Mouse (Mus musculus) ES-E14 (cell line): ENCODE measurements around the gene Spint3. TPM values are rescaled to one million over a fixed set of nuclear protein-coding genes. Genes with fewer than 3 reads are reported as not detected.

Source experiments
- DNase-seq: peaks from one replicate; pipeline ENCODE4 v3.0.0-alpha.2; 2013; ENCODE audit warnings: low read depth, low spot score
- H3K27ac ChIP-seq: 2 replicates; pipeline ENCODE4 v1.5.1; 2012; ENCODE audit warnings: low read depth, mild to moderate bottlenecking, low read length, moderate library complexity, mixed read lengths; ENCODE audit not compliant: poor library complexity, insufficient read depth, severe bottlenecking
- H3K36me3 ChIP-seq: 2 replicates; pipeline ENCODE4 v1.6.1; 2012; ENCODE audit warnings: mild to moderate bottlenecking, low read length, moderate library complexity, mixed read lengths; ENCODE audit not compliant: control insufficient read depth, poor library complexity, insufficient read depth, severe bottlenecking
- H3K4me1 ChIP-seq, 2 experiments: fragments of 150-350 bp in 1 of 2; sonication (generic) in 1 of 2; 2 replicates each; pipeline ENCODE4 v1.6.1; 2012; ENCODE audit warnings: low read length in 2 of 2, mild to moderate bottlenecking in 1 of 2, mixed read lengths in 1 of 2; ENCODE audit not compliant: control insufficient read depth in 2 of 2, insufficient read depth in 2 of 2, poor library complexity in 1 of 2
- H3K4me3 ChIP-seq, 2 experiments: fragments of 150-350 bp in 1 of 2; sonication (generic) in 1 of 2; 2 replicates each; pipeline ENCODE4 v1.5.1; 2012; ENCODE audit warnings: low read length in 2 of 2, low read depth in 1 of 2, mild to moderate bottlenecking in 1 of 2, mixed read lengths in 1 of 2; ENCODE audit not compliant: insufficient read depth in 1 of 2, poor library complexity in 1 of 2, severe bottlenecking in 1 of 2
- H3K9ac ChIP-seq: 2 replicates; pipeline ENCODE4 v1.6.1; 2012; ENCODE audit warnings: low read depth, mild to moderate bottlenecking, low read length, mixed read lengths; ENCODE audit not compliant: poor library complexity, insufficient read depth, severe bottlenecking
- H3K9me3 ChIP-seq: fragments of 150-350 bp; sonication (generic); 2 replicates; pipeline ENCODE4 v1.6.1; 2012; ENCODE audit warnings: low read depth, mild to moderate bottlenecking, low read length; ENCODE audit not compliant: control insufficient read depth, insufficient read depth
- CHD2 ChIP-seq: IDR thresholded peaks from 2 replicates; pipeline ENCODE4 v1.6.1; 2014; ENCODE audit warnings: mild to moderate bottlenecking, low read depth, low read length, inconsistent platforms
- HCFC1 ChIP-seq: IDR thresholded peaks from 2 replicates; pipeline ENCODE4 v1.6.1; 2012; ENCODE audit warnings: low read length, inconsistent platforms, borderline replicate concordance; ENCODE audit not compliant: insufficient read depth
- MAFK ChIP-seq: IDR thresholded peaks from 2 replicates; pipeline ENCODE4 v1.6.1; 2014; ENCODE audit warnings: mild to moderate bottlenecking, low read depth, low read length, inconsistent platforms; ENCODE audit not compliant: insufficient read depth
- ZC3H11A ChIP-seq: IDR thresholded peaks from 2 replicates; pipeline ENCODE4 v1.6.1; 2012; ENCODE audit warnings: low read depth, mild to moderate bottlenecking, inconsistent platforms, low read length, borderline replicate concordance
- ZNF384 ChIP-seq: IDR thresholded peaks from 2 replicates; pipeline ENCODE4 v1.6.1; 2012; ENCODE audit warnings: low read depth, low read length, inconsistent platforms
- in situ Hi-C, 2 experiments: fragments of 600-800 bp; cut with MboI; formaldehyde crosslinking; loops; one replicate each; pipeline ENCODE4 v1.15.1; 2025; ENCODE audit warnings: low sequenced_read_pairs in 2 of 2, inconsistent platforms in 1 of 2; ENCODE audit not compliant: unreplicated experiment in 2 of 2
- total RNA-seq: library from RNA; depleted of rRNA; stranded (reverse); fragments of 300-350 nt; gene quantifications from 2 replicates; pipeline ENCODE4 v1.2.3, GENCODE M21; 2012; rRNA removed

Gene Spint3
- total RNA-seq, 1 experiment: not detected

DNA sequence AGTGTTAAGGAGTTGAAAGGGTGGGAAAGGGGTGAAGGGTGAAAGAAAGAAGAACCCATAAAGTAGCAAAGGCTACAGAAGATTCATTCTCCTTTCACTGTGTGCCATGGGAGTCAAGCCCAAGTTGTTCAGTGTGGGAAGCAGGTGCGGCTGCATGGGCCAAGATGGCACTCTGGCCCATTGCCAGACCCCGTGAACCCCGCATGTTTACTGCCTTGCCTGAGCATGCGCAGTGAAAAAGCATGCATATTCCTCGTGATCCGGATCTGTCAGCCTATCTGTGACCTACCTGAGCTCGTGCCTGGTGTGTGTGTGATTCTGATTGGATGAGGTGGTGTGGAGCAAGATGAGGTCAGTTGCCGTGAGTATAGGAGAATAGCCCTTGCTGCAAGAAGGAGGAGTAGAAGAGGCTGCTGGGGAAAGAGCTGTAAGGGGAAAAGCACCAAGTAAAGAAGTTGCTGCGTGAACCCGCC lies 49.9 kb downstream of the Spint3 start:
- TF ChIP-seq HCFC1 (no peak), ZC3H11A (no peak), CHD2 (no peak), ZNF384 (no peak), MAFK (no peak)
- in situ Hi-C loops: no loop called here
- no peak for DNase-seq
- Histone ChIP-seq H3K36me3 (no peaks in the 10 kb centered on the region), H3K9ac (no peak overlapping the region), H3K9me3 (no peaks in the 10 kb centered on the region), H3K27ac (no peak overlapping the region), H3K4me3 (no peak overlapping the region), H3K4me1 (peaks cover 0 to 4% of the 10 kb centered on the region in 2 experiments; a peak in 2 of 4 replicates)

DNA sequence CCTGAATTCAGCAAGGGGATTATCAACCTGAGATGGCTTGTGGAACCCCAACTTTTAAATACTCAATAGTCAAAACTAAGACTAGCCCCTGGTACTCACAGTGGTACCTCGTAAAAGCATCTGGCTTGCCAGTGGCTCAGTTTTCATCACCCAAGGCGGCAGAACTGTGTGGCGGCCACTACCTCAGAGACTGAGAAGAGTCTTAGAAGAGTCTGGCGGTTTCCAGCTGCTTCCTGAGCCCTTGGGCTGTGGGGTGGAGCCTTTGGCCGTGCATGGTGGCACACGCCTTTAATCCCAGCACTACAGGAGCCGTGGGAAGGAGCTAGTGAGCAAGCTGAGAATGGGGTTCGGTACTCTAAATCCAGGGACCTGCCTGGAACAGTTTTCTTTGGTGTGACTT lies 51.0 kb downstream of the Spint3 start:
- in situ Hi-C loops: no loop called here

DNA sequence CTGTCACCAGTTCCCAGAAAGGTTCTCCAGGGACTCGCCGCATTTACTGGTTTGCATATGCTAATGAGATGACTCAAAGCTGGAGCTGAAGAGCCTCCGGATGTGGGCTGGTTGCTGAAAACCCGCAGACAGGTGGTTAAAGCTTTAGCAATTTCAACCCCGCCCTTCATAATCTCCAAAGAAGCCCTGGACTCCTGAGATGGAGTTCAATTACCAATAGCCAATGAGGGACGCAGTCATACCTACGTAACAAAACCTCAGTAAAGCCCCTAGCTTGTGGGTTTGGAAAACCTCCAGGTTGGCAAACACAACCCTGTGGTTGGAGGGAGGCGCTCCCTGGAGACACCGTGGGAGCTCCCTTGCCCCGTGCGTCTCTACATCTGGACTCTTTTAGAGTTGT lies 51.4 kb downstream of the Spint3 start:
- DNase-seq: peak; percentile 52
- TF ChIP-seq MAFK: no peak
- TF ChIP-seq HCFC1: no peak
- no peak for TF ChIP-seq CHD2
- no peak for TF ChIP-seq ZNF384
- TF ChIP-seq ZC3H11A: no peak
- no peak overlapping the region for H3K9ac ChIP-seq
- peaks cover 0 to 4% of the 10 kb centered on the region in 2 experiments; a peak in 2 of 4 replicates for H3K4me1 ChIP-seq
- H3K36me3 ChIP-seq: no peaks in the 10 kb centered on the region
- peak overlapping the region in 1 of 2 experiments; percentile 61; a peak in 2 of 4 replicates for H3K4me3 ChIP-seq
- in situ Hi-C loops: no loop called here
- H3K9me3 ChIP-seq: no peaks in the 10 kb centered on the region
- H3K27ac ChIP-seq: peak overlapping the region; percentile 72; the same call in 1 of the 2 replicates

More for the DNA sequence above, 51.0 kb downstream of the Spint3 start:
- Histone ChIP-seq H3K36me3 (no peaks in the 10 kb centered on the region), H3K9ac (no peak overlapping the region), H3K4me1 (peaks cover 0 to 4% of the 10 kb centered on the region in 2 experiments; a peak in 2 of 4 replicates), H3K4me3 (peak overlapping the region in 1 of 2 experiments; percentile 61; a peak in 2 of 4 replicates), H3K9me3 (no peaks in the 10 kb centered on the region), H3K27ac (0 out of 2 replicates have a peak overlapping the region, but pooled peaks have one; percentile 72)
- no peak for TF ChIP-seq HCFC1
- TF ChIP-seq ZC3H11A: no peak
- TF ChIP-seq CHD2: no peak
- no peak for TF ChIP-seq MAFK
- no peak for TF ChIP-seq ZNF384
- no peak for DNase-seq

DNA sequence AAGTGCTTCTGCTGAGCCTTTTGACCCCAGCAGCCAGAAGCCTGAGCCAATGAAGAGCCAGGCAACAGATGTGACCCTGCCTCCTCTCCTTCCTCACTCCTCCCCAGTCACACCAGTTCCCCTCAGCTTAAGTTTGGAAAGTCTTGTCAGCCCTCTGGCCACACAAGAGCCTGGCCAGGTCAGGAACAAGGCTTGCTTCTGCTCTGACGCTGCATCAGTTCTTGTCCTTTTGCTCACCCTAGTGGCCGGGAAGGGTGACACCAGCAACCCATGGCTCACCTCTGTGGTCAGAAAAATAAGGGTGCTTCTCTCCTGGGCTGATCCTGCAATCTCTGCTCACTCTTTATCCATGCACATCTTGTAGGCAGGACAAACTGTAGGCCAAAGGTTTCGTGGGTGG lies 52.5 kb downstream of the Spint3 start:
- no peak for DNase-seq
- H3K4me1 ChIP-seq: peaks cover 0 to 4% of the 10 kb centered on the region in 2 experiments; a peak in 2 of 4 replicates
- H3K4me3 ChIP-seq: no peak overlapping the region
- in situ Hi-C loops: no loop called here
- TF ChIP-seq MAFK (no peak), ZC3H11A (no peak), HCFC1 (no peak), ZNF384 (no peak)
- H3K9ac ChIP-seq: no peak overlapping the region
- H3K36me3 ChIP-seq: no peaks in the 10 kb centered on the region
- no peaks in the 10 kb centered on the region for H3K9me3 ChIP-seq
- no peak overlapping the region for H3K27ac ChIP-seq

Other genes starting within 250 kb of the Spint3 start
- gene Svs5, start 240.7 kb downstream of the Spint3 start, total RNA-seq: not detected in 2 replicates
- gene Slpi, start 184.4 kb downstream of the Spint3 start, total RNA-seq: not detected in 2 replicates
- gene Rbpjl, start 170.3 kb downstream of the Spint3 start, total RNA-seq: 0.04 TPM in 1 of 2 replicates, not detected in the other
- gene Matn4, start 168.3 kb downstream of the Spint3 start, total RNA-seq: 1.7 and 2.3 TPM in 2 replicates
- 102 and 172 TPM in 2 replicates for gene Sdc4, start 129.6 kb downstream of the Spint3 start, total RNA-seq
- 47.6 and 51.1 TPM in 2 replicates for gene Sys1, start 116.5 kb downstream of the Spint3 start, total RNA-seq
- 2.1 TPM in 1 of 2 replicates, not detected in the other for gene Gm20458, start 112.5 kb downstream of the Spint3 start, total RNA-seq
- gene Trp53tg5, start 99.7 kb downstream of the Spint3 start, total RNA-seq: 0.22 and 0.26 TPM in 2 replicates
- gene Dbndd2, start 87.4 kb downstream of the Spint3 start, total RNA-seq: 2.9 and 4.2 TPM in 2 replicates
- gene Pigt, start 75.9 kb downstream of the Spint3 start, total RNA-seq: 57.2 and 97.3 TPM in 2 replicates
- 41.5 and 58.4 TPM in 2 replicates for gene Wfdc2, start 11.0 kb downstream of the Spint3 start, total RNA-seq
- gene Wfdc6a, start 12.0 kb upstream of the Spint3 start, total RNA-seq: not detected in 2 replicates
- not detected in 2 replicates for gene Eppin, start 20.1 kb upstream of the Spint3 start, total RNA-seq
- gene Wfdc6b, start 40.1 kb upstream of the Spint3 start, total RNA-seq: not detected in 2 replicates
- not detected in 2 replicates for gene Wfdc8, start 40.2 kb upstream of the Spint3 start, total RNA-seq
- gene Wfdc16, start 65.3 kb upstream of the Spint3 start, total RNA-seq: not detected in 2 replicates
- 0.98 and 3.1 TPM in 2 replicates for gene Wfdc10, start 82.6 kb upstream of the Spint3 start, total RNA-seq
- gene Wfdc9, start 83.1 kb upstream of the Spint3 start, total RNA-seq: not detected in 2 replicates
- gene Wfdc11, start 100.6 kb upstream of the Spint3 start, total RNA-seq: not detected in 2 replicates
- not detected in 2 replicates for gene Wfdc13, start 111.6 kb upstream of the Spint3 start, total RNA-seq
- not detected in 2 replicates for gene Spint4, start 125.0 kb upstream of the Spint3 start, total RNA-seq
- gene Spint5, start 141.8 kb upstream of the Spint3 start, total RNA-seq: 1.6 and 6.6 TPM in 2 replicates
- gene Wfdc3, start 172.5 kb upstream of the Spint3 start, total RNA-seq: 0.18 and 0.58 TPM in 2 replicates
- gene Dnttip1, start 172.5 kb upstream of the Spint3 start, total RNA-seq: 13.3 and 15.1 TPM in 2 replicates
- gene Ube2c, start 196.4 kb upstream of the Spint3 start, total RNA-seq: 117 and 159 TPM in 2 replicates
- 1.5 and 1.7 TPM in 2 replicates for gene Tnnc2, start 206.5 kb upstream of the Spint3 start, total RNA-seq
- gene Snx21, start 212.4 kb upstream of the Spint3 start, total RNA-seq: 5.5 and 7.0 TPM in 2 replicates
- gene Acot8, start 231.4 kb upstream of the Spint3 start, total RNA-seq: 46.4 and 54.7 TPM in 2 replicates
- gene Zswim3, start 231.6 kb upstream of the Spint3 start, total RNA-seq: 6.4 and 7.0 TPM in 2 replicates
- gene Zswim1, start 249.2 kb upstream of the Spint3 start, total RNA-seq: 21.5 and 22.6 TPM in 2 replicates